ENCODE assay signal across 6 mouse cellular contexts in genomic region chr16:30916931-30917330, GRCm38 (mm10).
"Had no signal": no experiment of that assay in that cellular context is flagged by ENCODE, and none has a peak within 500 bp of the region (broad histone marks: within the 10 kb centered on the region; RNA-seq: fewer than 3 reads in every experiment).

No protein-coding gene starts in this region.

- DNase-seq: liver; liver, embryonic 13.5 days; liver, postnatal 0 days; lung, postnatal 14 days; right cerebral cortex, postnatal 14 days; thymus, postnatal 4 days had no signal
